Mouse (Mus musculus): ENCODE data around the gene Eogt. TPM values are rescaled to one million over a fixed set of nuclear protein-coding genes. Genes with fewer than 3 reads are reported as not detected.

Eogt gene
- 6.5 and 8.6 TPM in 2 replicates for polyA plus RNA-seq (2012; rRNA removed)

DNA sequence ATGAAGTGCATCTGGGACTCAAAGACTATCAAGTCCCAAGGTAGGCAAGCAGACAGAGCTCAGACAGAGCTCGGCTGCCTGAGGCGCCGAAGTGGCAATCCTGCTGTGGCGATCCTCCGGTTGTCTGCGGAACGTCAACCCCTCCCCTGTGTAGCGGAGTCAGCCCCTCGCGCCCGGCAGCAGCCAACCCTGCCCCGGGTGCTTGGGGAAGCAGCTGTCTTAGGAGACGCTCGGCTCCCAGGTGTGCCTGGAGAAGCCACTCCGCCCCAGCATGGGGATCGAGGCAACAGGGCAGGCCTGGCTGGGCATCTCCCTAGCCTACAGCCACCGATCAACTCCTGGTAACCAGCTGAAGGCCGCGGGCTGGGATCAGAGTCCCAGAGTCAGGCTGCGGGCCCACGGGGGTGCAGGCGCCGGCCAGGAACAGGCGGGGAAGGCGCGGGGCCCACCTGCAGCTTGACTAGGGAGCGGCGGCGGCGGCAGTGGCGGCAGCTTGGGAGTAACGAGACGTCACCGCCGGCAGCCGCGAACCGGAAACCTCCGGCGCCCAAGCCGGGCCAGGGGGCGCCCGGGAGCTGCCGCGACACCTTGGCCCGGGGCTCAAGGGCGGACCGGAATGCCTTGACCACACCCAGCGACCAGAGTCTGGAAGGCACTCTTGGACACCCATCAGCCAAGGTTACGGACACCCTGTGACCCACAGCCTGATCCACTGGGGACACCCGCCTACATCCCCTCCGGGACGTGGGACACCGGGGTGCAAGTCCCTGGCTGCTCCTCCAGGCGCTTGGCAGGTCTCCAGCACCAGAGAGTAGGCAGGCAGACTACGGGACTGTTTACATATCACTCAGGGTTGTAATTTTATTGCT, at the start of gene Eogt:
Eogt (minus strand) TSS at position 800 of the 869 bp plus-strand sequence.
- peak; percentile 84 for DNase-seq
- no peaks in the 10 kb centered on the region for H3K36me3 ChIP-seq (ENCODE audit: control insufficient read depth, insufficient read depth, low read length)
- peaks cover 10% of the 10 kb centered on the region for H3K4me1 ChIP-seq (replicated peaks; ENCODE audit: control insufficient read depth, insufficient read depth, low read length)
- H3K27me3 ChIP-seq (ENCODE audit: control insufficient read depth, insufficient read depth, low read length): no peaks in the 10 kb centered on the region
- no peak within 1 kb of the TSS for H3K27ac ChIP-seq (ENCODE audit: control insufficient read depth, insufficient read depth, low read length)
- TF ChIP-seq CTCF (IDR thresholded peaks at IDR 0.05; ENCODE audit: borderline replicate concordance, control insufficient read depth, extremely low read depth, insufficient read depth, low read length, poor library complexity) (peak; percentile 60; the same call in 1 of the 2 replicates), POLR2A (IDR thresholded peaks at IDR 0.05; ENCODE audit: control insufficient read depth, extremely low read depth, insufficient read depth, low read length, poor library complexity) (no peak)
- H3K4me3 ChIP-seq (ENCODE audit: control insufficient read depth, insufficient read depth, low read length): peak within 1 kb of the TSS; percentile 77
- under 1% methylated on average over 55 of the region's 56 CpGs for WGBS

DNA sequence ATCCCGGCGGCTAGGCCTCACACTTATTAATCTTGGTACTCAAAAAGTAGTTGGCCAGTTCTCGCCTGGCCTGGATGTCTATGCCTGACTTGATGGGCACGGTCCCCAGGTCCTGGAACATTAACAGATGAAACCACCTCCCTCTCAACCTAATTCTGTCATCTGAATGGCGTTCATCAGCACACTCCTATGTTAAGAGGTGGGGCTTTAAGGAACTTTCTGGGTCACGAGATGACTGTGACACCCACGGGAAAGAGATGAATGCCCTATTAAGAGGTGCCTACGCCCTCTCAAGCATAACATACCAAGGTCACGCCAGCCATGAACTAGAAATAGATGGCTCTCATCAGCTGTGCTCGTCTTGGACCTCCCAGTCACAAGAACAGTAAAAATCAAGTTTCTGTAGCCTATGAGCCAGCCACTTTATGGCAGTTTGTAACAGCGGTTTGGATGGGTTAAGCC, 30.4 kb upstream of the Eogt start:
- Histone ChIP-seq H3K4me3 (ENCODE audit: control insufficient read depth, insufficient read depth, low read length) (peak overlapping the region; percentile 50), H3K36me3 (ENCODE audit: control insufficient read depth, insufficient read depth, low read length) (peaks cover 13% of the 10 kb centered on the region; the same call in 1 of the 2 replicates), H3K27me3 (ENCODE audit: control insufficient read depth, insufficient read depth, low read length) (no peaks in the 10 kb centered on the region), H3K4me1 (replicated peaks; ENCODE audit: control insufficient read depth, insufficient read depth, low read length) (peaks cover 6% of the 10 kb centered on the region), H3K27ac (ENCODE audit: control insufficient read depth, insufficient read depth, low read length) (peak overlapping the region; percentile 25; the same call in 1 of the 2 replicates)
- TF ChIP-seq CTCF (IDR thresholded peaks at IDR 0.05; ENCODE audit: borderline replicate concordance, control insufficient read depth, extremely low read depth, insufficient read depth, low read length, poor library complexity) (no peak), POLR2A (IDR thresholded peaks at IDR 0.05; ENCODE audit: control insufficient read depth, extremely low read depth, insufficient read depth, low read length, poor library complexity) (no peak)
- WGBS: 34% methylated on average over 11 of the region's 11 CpGs
- no peak for DNase-seq

DNA sequence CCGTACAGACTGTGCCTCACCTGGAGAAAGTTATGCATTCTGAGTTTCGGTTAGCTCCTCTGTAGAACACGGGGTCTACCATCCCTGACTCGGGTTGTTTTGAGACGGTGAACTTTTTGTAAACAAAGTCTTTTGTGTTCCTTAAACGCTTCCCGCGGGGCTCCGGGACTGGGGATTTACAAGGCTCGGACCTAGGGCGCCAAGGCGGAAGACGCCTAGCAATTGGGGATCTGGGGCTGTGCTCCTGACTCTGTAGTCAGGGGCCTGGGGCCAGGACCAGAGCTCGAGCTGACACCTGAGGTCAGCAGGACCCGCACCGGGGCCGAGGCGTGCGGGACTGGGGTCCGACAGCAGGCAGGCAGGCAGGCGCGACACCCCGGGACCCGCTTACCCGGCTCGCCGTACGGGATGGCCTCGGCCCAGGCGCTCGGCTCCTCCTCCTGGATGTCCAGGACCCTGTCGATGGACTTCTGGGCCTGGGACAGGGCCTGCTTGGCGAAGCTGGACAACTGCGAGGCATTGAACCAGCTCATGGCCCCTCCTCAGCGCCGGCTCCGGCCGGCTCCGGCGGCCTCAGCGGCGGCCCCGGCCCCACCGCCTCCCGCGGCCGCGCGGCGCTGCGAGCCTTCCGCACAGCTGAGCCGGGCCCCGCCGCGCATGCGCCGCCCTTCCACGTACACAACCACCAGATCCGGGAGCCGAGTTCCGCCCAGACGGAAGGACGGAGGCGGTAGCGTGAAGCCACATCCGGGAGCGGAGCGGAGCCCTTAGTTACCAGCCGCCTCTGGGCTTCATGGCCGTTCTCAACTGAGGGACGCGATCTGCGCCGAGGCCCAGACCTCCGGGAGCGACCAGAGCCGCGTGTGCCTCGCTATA, 29.7 kb upstream of the Eogt start, which contains the start of gene Tmf1:
Tmf1 (minus strand) TSS at position 632 of the 876 bp plus-strand sequence.
- under 1% methylated on average over 79 of the region's 80 CpGs for WGBS
- Histone ChIP-seq H3K4me1 (replicated peaks; ENCODE audit: control insufficient read depth, insufficient read depth, low read length) (peaks cover 6% of the 10 kb centered on the region), H3K4me3 (ENCODE audit: control insufficient read depth, insufficient read depth, low read length) (peak within 1 kb of the TSS; percentile 95), H3K36me3 (ENCODE audit: control insufficient read depth, insufficient read depth, low read length) (peaks cover 10% of the 10 kb centered on the region; the same call in 1 of the 2 replicates), H3K27ac (ENCODE audit: control insufficient read depth, insufficient read depth, low read length) (peak within 1 kb of the TSS; percentile 25; the same call in 1 of the 2 replicates), H3K27me3 (ENCODE audit: control insufficient read depth, insufficient read depth, low read length) (no peaks in the 10 kb centered on the region)
- DNase-seq: peak; percentile 95
- peak; percentile 95 for TF ChIP-seq POLR2A (IDR thresholded peaks at IDR 0.05; ENCODE audit: control insufficient read depth, extremely low read depth, insufficient read depth, low read length, poor library complexity)
- TF ChIP-seq CTCF (IDR thresholded peaks at IDR 0.05; ENCODE audit: borderline replicate concordance, control insufficient read depth, extremely low read depth, insufficient read depth, low read length, poor library complexity): no peak

DNA sequence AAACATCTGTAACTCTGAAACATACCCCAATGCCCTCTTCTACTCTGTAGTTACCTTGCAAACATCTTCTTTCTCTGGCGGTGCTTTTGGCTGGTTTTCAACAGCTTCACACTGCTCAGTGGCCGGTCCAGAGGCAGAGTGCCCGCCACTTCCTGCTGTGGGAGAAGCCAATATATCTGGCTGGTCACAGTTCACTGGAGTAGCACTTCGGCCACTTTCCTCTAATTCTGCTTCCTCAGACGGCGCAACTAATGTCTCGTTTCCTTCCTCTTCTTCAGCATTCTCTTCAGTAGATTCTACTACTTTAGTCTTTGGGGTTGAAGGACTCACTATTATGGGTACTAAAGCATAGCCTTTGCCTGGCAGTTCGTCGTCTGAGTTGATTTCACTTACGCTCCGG, 26.7 kb upstream of the Eogt start:
- 70% methylated on average over 11 of the region's 11 CpGs for WGBS
- Histone ChIP-seq H3K27ac (ENCODE audit: control insufficient read depth, insufficient read depth, low read length) (no peak overlapping the region), H3K36me3 (ENCODE audit: control insufficient read depth, insufficient read depth, low read length) (peaks cover 32% of the 10 kb centered on the region), H3K27me3 (ENCODE audit: control insufficient read depth, insufficient read depth, low read length) (no peaks in the 10 kb centered on the region), H3K4me3 (ENCODE audit: control insufficient read depth, insufficient read depth, low read length) (no peak overlapping the region), H3K4me1 (replicated peaks; ENCODE audit: control insufficient read depth, insufficient read depth, low read length) (peaks cover 4% of the 10 kb centered on the region; the same call in 1 of the 2 replicates)
- no peak for DNase-seq
- TF ChIP-seq CTCF (IDR thresholded peaks at IDR 0.05; ENCODE audit: borderline replicate concordance, control insufficient read depth, extremely low read depth, insufficient read depth, low read length, poor library complexity): no peak
- TF ChIP-seq POLR2A (IDR thresholded peaks at IDR 0.05; ENCODE audit: control insufficient read depth, extremely low read depth, insufficient read depth, low read length, poor library complexity): no peak

DNA sequence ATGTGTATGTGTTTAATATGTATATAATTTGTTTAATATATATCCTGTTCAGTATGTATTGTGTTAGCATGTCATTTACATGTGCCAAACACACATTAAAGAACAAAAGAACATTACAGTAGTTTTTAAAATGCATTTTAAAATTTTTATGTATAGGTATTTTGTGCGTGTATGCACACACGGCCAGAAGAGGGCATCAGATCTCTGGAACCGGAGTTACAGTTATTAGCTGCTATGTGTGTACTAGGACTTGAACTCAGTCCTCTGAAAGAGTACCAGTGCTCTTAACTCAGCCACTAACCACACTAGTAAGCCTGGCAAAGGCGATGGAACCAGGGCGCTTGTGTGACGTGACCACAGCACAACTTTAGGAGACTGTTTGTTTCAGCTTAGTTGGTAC, 1.2 kb upstream of the Eogt start:
- 81% methylated on average over 6 of the region's 6 CpGs for WGBS
- TF ChIP-seq CTCF (IDR thresholded peaks at IDR 0.05; ENCODE audit: borderline replicate concordance, control insufficient read depth, extremely low read depth, insufficient read depth, low read length, poor library complexity) (no peak), POLR2A (IDR thresholded peaks at IDR 0.05; ENCODE audit: control insufficient read depth, extremely low read depth, insufficient read depth, low read length, poor library complexity) (no peak)
- Histone ChIP-seq H3K36me3 (ENCODE audit: control insufficient read depth, insufficient read depth, low read length) (no peaks in the 10 kb centered on the region), H3K4me3 (ENCODE audit: control insufficient read depth, insufficient read depth, low read length) (no peak overlapping the region), H3K4me1 (replicated peaks; ENCODE audit: control insufficient read depth, insufficient read depth, low read length) (peaks cover 10% of the 10 kb centered on the region), H3K27me3 (ENCODE audit: control insufficient read depth, insufficient read depth, low read length) (no peaks in the 10 kb centered on the region), H3K27ac (ENCODE audit: control insufficient read depth, insufficient read depth, low read length) (no peak overlapping the region)
- no peak for DNase-seq

DNA sequence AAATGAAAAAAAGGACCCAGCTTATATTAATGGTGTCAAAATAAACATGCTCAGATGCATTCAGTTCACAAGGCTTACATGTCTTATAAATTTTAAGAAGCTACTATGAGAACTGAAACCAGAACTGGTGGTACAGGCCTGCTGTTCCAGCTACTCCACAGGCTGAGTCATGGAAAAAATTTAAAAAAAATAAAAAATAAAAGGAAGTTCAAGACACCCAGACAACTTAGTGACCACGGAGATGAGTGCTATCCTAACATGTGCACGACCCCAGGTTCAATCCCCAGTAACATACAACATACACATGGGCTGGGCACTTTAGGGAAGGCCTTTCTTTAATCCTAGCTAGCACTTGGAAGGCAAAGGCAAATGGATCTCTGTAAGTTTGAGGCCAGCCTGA, 739 bp upstream of the Eogt start:
- H3K36me3 ChIP-seq (ENCODE audit: control insufficient read depth, insufficient read depth, low read length): no peaks in the 10 kb centered on the region
- no peak overlapping the region for H3K4me3 ChIP-seq (ENCODE audit: control insufficient read depth, insufficient read depth, low read length)
- H3K4me1 ChIP-seq (replicated peaks; ENCODE audit: control insufficient read depth, insufficient read depth, low read length): peaks cover 10% of the 10 kb centered on the region
- WGBS: 78% methylated on average over 2 of the region's 2 CpGs
- TF ChIP-seq CTCF (IDR thresholded peaks at IDR 0.05; ENCODE audit: borderline replicate concordance, control insufficient read depth, extremely low read depth, insufficient read depth, low read length, poor library complexity): no peak
- TF ChIP-seq POLR2A (IDR thresholded peaks at IDR 0.05; ENCODE audit: control insufficient read depth, extremely low read depth, insufficient read depth, low read length, poor library complexity): no peak
- no peak overlapping the region for H3K27ac ChIP-seq (ENCODE audit: control insufficient read depth, insufficient read depth, low read length)
- no peaks in the 10 kb centered on the region for H3K27me3 ChIP-seq (ENCODE audit: control insufficient read depth, insufficient read depth, low read length)
- DNase-seq: no peak

Measured in thymus, adult 2 months (tissue).